Mouse (Mus musculus) naive thymus-derived CD4-positive, alpha-beta T cell, adult 5 months (primary cell): Measurements from ENCODE around the gene Hddc2. TPM values are rescaled to one million over a fixed set of nuclear protein-coding genes. Genes with fewer than 3 reads are reported as not detected.

Experiments used
- polyA plus RNA-seq: library from polyadenylated mRNA; unstranded; fragments of 100-300 nt; shearing (Covaris generic); gene quantifications from one replicate; pipeline ENCODE4 v1.2.1, GENCODE M21; 2017

Hddc2 gene
- polyA plus RNA-seq = 39.5 TPM

GRCm38 (mm10) chr10:31312865-31313848, at the start of gene Hddc2:
TSS of gene Hddc2 (plus strand) at chr10:31313383.

Other genes with a start within 250 kb of the Hddc2 start
- gene Tpd52l1, start 132.6 kb downstream of the Hddc2 start, polyA plus RNA-seq = not detected